Comparison of ENCODE assay signal across 9 mouse cellular contexts in the genomic region with DNA sequence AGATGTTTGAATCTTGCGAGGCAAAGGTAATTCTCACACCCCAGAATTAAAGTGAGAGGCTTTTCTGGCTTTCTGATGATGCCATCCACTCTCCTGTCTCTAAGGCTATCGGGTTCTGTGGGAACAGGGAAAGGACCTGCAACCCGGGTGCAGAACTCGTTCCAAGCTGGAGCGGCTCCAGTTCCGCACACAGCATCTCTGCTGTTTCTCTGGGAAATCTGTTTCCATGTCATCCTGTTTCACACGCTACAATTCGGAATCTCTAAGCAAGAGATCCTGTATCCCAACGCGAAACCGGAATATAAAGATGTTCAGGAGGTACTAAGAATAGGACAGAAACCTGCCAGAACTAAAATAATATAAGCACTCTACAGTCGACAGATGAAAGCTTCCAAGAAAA. TPM values are rescaled to one million over a fixed set of nuclear protein-coding genes. Genes with fewer than 3 reads are reported as not detected.
DNase-seq lines count a peak whose midpoint lies in the region; ATAC-seq and TF ChIP-seq lines count a peak whose summit lies in the region.
"Had no signal": no experiment of that assay in that cellular context is flagged by ENCODE, and none has a peak within 500 bp of the region (broad histone marks: within the 10 kb centered on the region; RNA-seq: fewer than 3 reads in every experiment).

No protein-coding gene starts in this region.

- peaks cover 31% of the 10 kb centered on the region for H3K27me3 ChIP-seq in hindbrain, embryonic 11.5 days (ENCODE audit: control insufficient read depth, insufficient read depth, low read length)
- H3K27me3 ChIP-seq in neural tube, embryonic 13.5 days, result peaks cover 88% of the 10 kb centered on the region
- peaks cover 20% of the 10 kb centered on the region for H3K27me3 ChIP-seq in stomach, postnatal 0 days (ENCODE audit: control insufficient read depth, insufficient read depth, low read length)

- H3K36me3 ChIP-seq in hindbrain, embryonic 11.5 days (ENCODE audit: control insufficient read depth, insufficient read depth, low read length), result no peaks in the 10 kb centered on the region
- H3K36me3 ChIP-seq in neural tube, embryonic 13.5 days, result no peaks in the 10 kb centered on the region
- no peaks in the 10 kb centered on the region for H3K36me3 ChIP-seq in stomach, postnatal 0 days (ENCODE audit: control insufficient read depth, insufficient read depth, low read length)

- no peak for ATAC-seq in hindbrain, embryonic 11.5 days (ENCODE audit: low FRiP score)
- ATAC-seq in neural tube, embryonic 13.5 days (ENCODE audit: low read depth), result no peak
- ATAC-seq in stomach, postnatal 0 days (ENCODE audit: low FRiP score, low TSS enrichment), result no peak

- no peaks in the 10 kb centered on the region for H3K9me3 ChIP-seq in hindbrain, embryonic 11.5 days (ENCODE audit: control insufficient read depth, low read length)
- H3K9me3 ChIP-seq in neural tube, embryonic 13.5 days, result no peaks in the 10 kb centered on the region
- H3K9me3 ChIP-seq in stomach, postnatal 0 days (ENCODE audit: control insufficient read depth, low read length), result no peaks in the 10 kb centered on the region

- no peak for TF ChIP-seq EP300 in stomach, postnatal 0 days (optimal IDR thresholded peaks at IDR 0.05)

- TF ChIP-seq CTCF in stomach, postnatal 0 days (IDR thresholded peaks at IDR 0.05; ENCODE audit: low read depth), result no peak
- TF ChIP-seq CTCF in gastrocnemius, adult 2 months (IDR thresholded peaks at IDR 0.05), result no peak

- intact Hi-C loops in gastrocnemius, adult 2 months (cut with DNase I), result loop anchor here (5.0 kb wide), 1 partner anchor 179 kb away; no protein-coding TSS in a partner anchor

- no peak overlapping the region for H3K27ac ChIP-seq in hindbrain, embryonic 11.5 days (ENCODE audit: low read depth, low read length)
- H3K27ac ChIP-seq in neural tube, embryonic 13.5 days (replicated peaks), result peak overlapping the region; percentile 84
- H3K27ac ChIP-seq in stomach, postnatal 0 days (replicated peaks), result no peak overlapping the region
- H3K27ac ChIP-seq in gastrocnemius, adult 2 months, result no peak overlapping the region

- peak overlapping the region; percentile 77 for H3K9ac ChIP-seq in hindbrain, embryonic 11.5 days (ENCODE audit: low read depth, low read length)
- peak overlapping the region; percentile 84 for H3K9ac ChIP-seq in neural tube, embryonic 13.5 days
- no peak overlapping the region for H3K9ac ChIP-seq in stomach, postnatal 0 days (ENCODE audit: low read length)

- 35% methylated on average over 12 of the region's 12 CpGs for WGBS in hindbrain, embryonic 11.5 days
- 29% methylated on average over 12 of the region's 12 CpGs for WGBS in neural tube, embryonic 13.5 days
- WGBS in stomach, postnatal 0 days, result 40% methylated on average over 12 of the region's 12 CpGs

- peak overlapping the region; percentile 60 for H3K4me3 ChIP-seq in hindbrain, embryonic 11.5 days (ENCODE audit: low read depth, low read length)
- H3K4me3 ChIP-seq in neural tube, embryonic 13.5 days, result peak overlapping the region; percentile 64
- no peak overlapping the region for H3K4me3 ChIP-seq in stomach, postnatal 0 days (ENCODE audit: low read depth, low read length)
- no peak overlapping the region for H3K4me3 ChIP-seq in gastrocnemius, adult 2 months

- H3K4me1 ChIP-seq in hindbrain, embryonic 11.5 days (replicated peaks; ENCODE audit: control insufficient read depth, insufficient read depth, low read length), result peaks cover 6% of the 10 kb centered on the region; the same call in 1 of the 2 replicates
- H3K4me1 ChIP-seq in neural tube, embryonic 13.5 days (replicated peaks), result peaks cover 31% of the 10 kb centered on the region
- H3K4me1 ChIP-seq in stomach, postnatal 0 days (replicated peaks; ENCODE audit: control insufficient read depth, insufficient read depth), result peaks cover 2% of the 10 kb centered on the region; the same call in 1 of the 2 replicates

- H3K4me2 ChIP-seq in hindbrain, embryonic 11.5 days (replicated peaks; ENCODE audit: low read depth, low read length), result peak overlapping the region; percentile 90; the same call in 1 of the 2 replicates
- H3K4me2 ChIP-seq in neural tube, embryonic 13.5 days, result peak overlapping the region; percentile 69
- no peak overlapping the region for H3K4me2 ChIP-seq in stomach, postnatal 0 days (replicated peaks; ENCODE audit: low read depth)

- DNase-seq in left cerebral cortex, adult 18-20 months (ENCODE audit: low spot score in 2 of 2), result peak; percentile 19 to 22
- no peak for DNase-seq in left cerebral cortex, adult 11 months (ENCODE audit: low spot score)
- peak; percentile 86 for DNase-seq in cerebellum, postnatal 10 days
- peak; percentile 48 for DNase-seq in hindbrain, embryonic 11.5 days (ENCODE audit: low spot score)
- no peak for DNase-seq in stomach, postnatal 0 days (ENCODE audit: low spot score)
- DNase-seq in ovary, postnatal 10 days (ENCODE audit: low spot score), result no peak
- DNase-seq in gastrocnemius, adult 2 months, result no peak
- DNase-seq: layer of hippocampus, adult 9-11 months had no signal

RNA-seq across cellular contexts. Expression of gene Tmem163, which starts 3.2 kb away (rescaled TPM):
- 10 to 100 TPM; 16.5 to 16.6 TPM for total RNA-seq in left cerebral cortex, adult 18-20 months (2021)
- polyA plus RNA-seq in hindbrain, embryonic 11.5 days (2014; fragmentation: Nextera tagmentation; extraction: Ambion mirVana), result 34.1 and 36.2 TPM in 2 replicates
- 60.0 and 66.2 TPM in 2 replicates for polyA plus RNA-seq in neural tube, embryonic 13.5 days (2015; fragmentation: Nextera tagmentation; extraction: Ambion mirVana)
- 0.61 and 0.69 TPM in 2 replicates for polyA plus RNA-seq in stomach, postnatal 0 days (2015; fragmentation: Nextera tagmentation; extraction: Ambion mirVana)
- not detected for total RNA-seq in gastrocnemius, adult 2 months (2021)

RNA-seq across cellular contexts. Expression of gene Acmsd, which starts 53.1 kb away (rescaled TPM):
- total RNA-seq in left cerebral cortex, adult 18-20 months (2021), result not detected
- 0.17 and 0.37 TPM in 2 replicates for polyA plus RNA-seq in hindbrain, embryonic 11.5 days (2014; fragmentation: Nextera tagmentation; extraction: Ambion mirVana)
- 0.18 TPM in 1 of 2 replicates, not detected in the other for polyA plus RNA-seq in neural tube, embryonic 13.5 days (2015; fragmentation: Nextera tagmentation; extraction: Ambion mirVana)
- not detected in 2 replicates for polyA plus RNA-seq in stomach, postnatal 0 days (2015; fragmentation: Nextera tagmentation; extraction: Ambion mirVana)
- not detected for total RNA-seq in gastrocnemius, adult 2 months (2021)

Comparison
In these comparisons a context has a peak if more than half of its experiments do, and no peak if none do; other contexts are left out.
1. DNase-seq: peak in left cerebral cortex, adult 18-20 months (2 of 2), cerebellum, postnatal 10 days (2 of 2) and hindbrain, embryonic 11.5 days (single experiment); none in left cerebral cortex, adult 11 months (single experiment), stomach, postnatal 0 days (single experiment), ovary, postnatal 10 days (single experiment) and gastrocnemius, adult 2 months (single experiment).
2. H3K4me3 ChIP-seq: peak in hindbrain, embryonic 11.5 days (single experiment) and neural tube, embryonic 13.5 days (single experiment); none in stomach, postnatal 0 days (single experiment) and gastrocnemius, adult 2 months (single experiment).
3. RNA of gene Tmem163, which starts 3.2 kb away (polyA plus RNA-seq): 60.0 to 66.2 TPM in neural tube, embryonic 13.5 days and 34.1 to 36.2 TPM in hindbrain, embryonic 11.5 days; 0.61 to 0.69 TPM in stomach, postnatal 0 days; every median in the first group is over 10 times any median in the second.